Mouse (Mus musculus): Measurements from ENCODE around the gene Meaf6. TPM values are rescaled to one million over a fixed set of nuclear protein-coding genes. Genes with fewer than 3 reads are reported as not detected.

Meaf6 gene
- total and polyA plus RNA-seq, 2 experiments from 2014 or later: 50.4 to 131 TPM

DNA sequence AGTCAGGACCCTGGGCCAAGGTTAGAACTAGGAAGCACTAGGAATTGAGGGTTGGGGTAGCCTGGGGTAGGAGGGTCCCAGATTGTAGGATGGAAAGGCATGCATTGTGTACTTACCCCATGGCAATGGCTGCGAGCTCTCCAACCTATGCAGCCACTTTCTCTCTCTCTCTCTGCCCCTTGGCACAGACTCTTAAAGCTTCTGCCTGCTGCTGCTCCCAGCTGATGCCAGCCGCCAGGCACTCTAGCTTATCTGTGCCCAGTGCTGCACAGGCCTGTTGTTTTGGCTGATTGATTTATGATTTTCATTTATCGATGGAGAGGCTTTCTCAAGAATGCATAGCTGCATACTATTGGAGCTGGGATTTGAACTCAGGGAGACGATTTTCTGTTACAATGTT lies 63.0 kb downstream of the Meaf6 start:
- 73% methylated on average over 4 of the region's 4 CpGs for WGBS
- ATAC-seq (no peak), DNase-seq (ENCODE audit: low spot score) (peak; percentile 35)
- Histone ChIP-seq H3K9ac (replicated peaks; ENCODE audit: low read length) (no peak overlapping the region), H3K36me3 (ENCODE audit: insufficient read depth, low read length) (no peaks in the 10 kb centered on the region), H3K9me3 (ENCODE audit: low read length) (no peaks in the 10 kb centered on the region), H3K27ac (no peak overlapping the region), H3K4me3 (ENCODE audit: low read length) (no peak overlapping the region), H3K4me2 (ENCODE audit: low read depth, low read length) (no peak overlapping the region), H3K4me1 (ENCODE audit: insufficient read depth, low read length) (peaks cover 16% of the 10 kb centered on the region; the same call in 1 of the 2 replicates), H3K27me3 (ENCODE audit: insufficient read depth, low read length) (no peaks in the 10 kb centered on the region)
- TF ChIP-seq CTCF (IDR thresholded peaks at IDR 0.05; ENCODE audit: low read depth): no peak

DNA sequence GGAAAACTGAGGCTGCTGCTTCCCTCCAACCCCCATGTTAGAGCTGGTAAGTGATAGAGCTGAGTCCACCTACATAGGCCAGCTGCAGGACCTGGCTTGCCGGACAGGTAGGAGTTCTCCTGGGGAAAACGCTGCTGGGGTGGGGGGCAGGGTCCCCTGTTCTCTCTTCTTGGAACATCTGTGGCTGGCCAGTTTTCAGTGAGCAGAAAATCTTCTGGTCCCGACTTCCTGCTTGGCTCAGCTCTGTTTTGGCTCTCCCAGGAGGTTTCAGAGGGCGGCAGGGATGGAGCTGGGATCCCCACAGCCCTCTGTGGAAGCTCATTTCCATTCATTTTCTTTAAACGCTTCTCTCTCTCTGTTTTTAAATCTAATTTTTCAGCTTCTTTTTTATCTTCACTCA lies 64.5 kb downstream of the Meaf6 start:
- no peak for DNase-seq (ENCODE audit: low spot score)

DNA sequence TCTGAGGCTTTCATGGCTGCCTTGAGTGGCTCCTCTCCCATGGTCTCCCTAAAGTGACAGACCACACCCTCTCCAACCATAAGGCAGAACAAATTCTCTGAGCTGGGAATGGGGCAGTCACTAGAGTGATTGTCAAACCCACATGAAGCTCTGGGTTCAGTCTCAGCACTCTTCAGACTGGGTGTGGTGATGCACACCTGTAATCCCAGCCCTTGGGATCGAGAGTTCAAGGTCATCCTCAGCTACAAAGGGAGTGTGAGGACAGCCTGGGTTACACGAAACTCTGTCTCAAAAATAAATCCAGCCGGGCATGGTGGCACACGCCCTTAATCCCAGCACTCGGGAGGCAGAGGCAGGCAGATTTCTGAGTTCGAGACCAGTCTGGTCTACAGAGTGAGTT lies 67.5 kb downstream of the Meaf6 start:
- 89% methylated on average over 6 of the region's 6 CpGs for WGBS
- Histone ChIP-seq H3K9me3 (ENCODE audit: low read length) (no peaks in the 10 kb centered on the region), H3K9ac (replicated peaks; ENCODE audit: low read length) (no peak overlapping the region), H3K4me1 (ENCODE audit: insufficient read depth, low read length) (peaks cover 3% of the 10 kb centered on the region; the same call in 1 of the 2 replicates), H3K36me3 (ENCODE audit: insufficient read depth, low read length) (no peaks in the 10 kb centered on the region), H3K4me2 (ENCODE audit: low read depth, low read length) (no peak overlapping the region), H3K4me3 (ENCODE audit: low read length) (no peak overlapping the region), H3K27ac (no peak overlapping the region), H3K27me3 (ENCODE audit: insufficient read depth, low read length) (no peaks in the 10 kb centered on the region)
- TF ChIP-seq CTCF (IDR thresholded peaks at IDR 0.05; ENCODE audit: low read depth): no peak
- ATAC-seq (no peak), DNase-seq (ENCODE audit: low spot score) (no peak)

More for the DNA sequence above, 64.5 kb downstream of the Meaf6 start:
- ATAC-seq: no peak
- no peaks in the 10 kb centered on the region for H3K9me3 ChIP-seq (ENCODE audit: low read length)
- H3K36me3 ChIP-seq (ENCODE audit: insufficient read depth, low read length): no peaks in the 10 kb centered on the region
- no peak overlapping the region for H3K9ac ChIP-seq (replicated peaks; ENCODE audit: low read length)
- peaks cover 14% of the 10 kb centered on the region; the same call in 1 of the 2 replicates for H3K4me1 ChIP-seq (ENCODE audit: insufficient read depth, low read length)
- H3K4me2 ChIP-seq (ENCODE audit: low read depth, low read length): no peak overlapping the region
- TF ChIP-seq CTCF (IDR thresholded peaks at IDR 0.05; ENCODE audit: low read depth): no peak
- no peaks in the 10 kb centered on the region for H3K27me3 ChIP-seq (ENCODE audit: insufficient read depth, low read length)
- H3K27ac ChIP-seq: no peak overlapping the region
- WGBS: 26% methylated on average over 5 of the region's 5 CpGs
- no peak overlapping the region for H3K4me3 ChIP-seq (ENCODE audit: low read length)

DNA sequence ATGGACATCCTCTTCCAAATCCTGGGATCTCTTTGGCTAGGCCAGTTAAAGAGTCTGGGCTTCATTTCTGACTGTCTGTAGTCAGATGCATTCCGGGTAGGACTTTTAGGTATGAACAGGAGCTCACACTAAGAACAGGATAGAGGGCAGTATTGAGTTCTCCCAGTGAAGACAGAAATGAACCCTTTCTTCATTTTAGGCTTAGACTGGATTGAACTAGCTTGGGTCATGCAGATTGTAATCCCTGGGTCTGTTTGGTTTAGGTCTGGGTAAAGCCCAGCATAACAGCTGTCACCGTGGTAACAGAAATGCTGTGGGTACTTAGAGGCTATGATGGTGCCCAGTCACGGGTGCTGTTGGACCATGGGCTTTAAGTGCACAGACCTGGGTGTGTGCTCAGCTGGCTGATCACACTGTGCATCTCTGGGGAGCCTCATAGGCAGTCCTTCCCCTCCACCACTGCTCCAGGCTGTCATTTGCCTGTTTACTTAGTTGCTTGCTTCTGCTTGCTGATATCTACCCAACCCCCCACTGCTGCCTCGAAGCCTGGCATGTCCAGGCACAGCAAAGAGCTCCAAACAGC lies 68.8 kb downstream of the Meaf6 start:
- no peak for DNase-seq (ENCODE audit: low spot score)

DNA sequence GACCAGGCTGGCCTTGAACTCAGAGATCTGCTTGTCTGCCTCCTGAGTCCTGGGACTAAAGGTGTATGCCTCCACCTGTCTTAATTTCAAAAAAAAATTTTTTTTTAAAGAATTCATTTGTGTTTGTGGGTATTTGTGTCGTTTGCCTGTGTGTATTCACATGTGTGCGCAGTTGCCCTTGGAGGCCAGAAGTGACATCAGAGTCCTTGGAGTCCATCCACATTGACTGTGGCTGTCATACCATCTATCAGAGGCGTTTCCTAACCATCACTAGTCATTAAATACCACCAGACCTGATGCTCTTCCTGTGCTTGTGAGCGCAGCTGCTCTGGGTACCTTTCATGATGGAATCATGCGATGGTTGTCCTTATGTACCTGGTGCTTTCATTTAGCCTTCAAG lies 70.7 kb downstream of the Meaf6 start:
- Histone ChIP-seq H3K9ac (replicated peaks; ENCODE audit: low read length) (no peak overlapping the region), H3K9me3 (ENCODE audit: low read length) (no peaks in the 10 kb centered on the region), H3K27ac (no peak overlapping the region), H3K4me1 (ENCODE audit: insufficient read depth, low read length) (no peaks in the 10 kb centered on the region), H3K4me3 (ENCODE audit: low read length) (no peak overlapping the region), H3K36me3 (ENCODE audit: insufficient read depth, low read length) (no peaks in the 10 kb centered on the region), H3K4me2 (ENCODE audit: low read depth, low read length) (no peak overlapping the region), H3K27me3 (ENCODE audit: insufficient read depth, low read length) (no peaks in the 10 kb centered on the region)
- WGBS: 86% methylated on average over 5 of the region's 5 CpGs
- ATAC-seq: no peak
- DNase-seq (ENCODE audit: low spot score): no peak
- no peak for TF ChIP-seq CTCF (IDR thresholded peaks at IDR 0.05; ENCODE audit: low read depth)

More for the DNA sequence above, 68.8 kb downstream of the Meaf6 start:
- no peak for TF ChIP-seq CTCF (IDR thresholded peaks at IDR 0.05; ENCODE audit: low read depth)
- WGBS: 57% methylated on average over 4 of the region's 4 CpGs
- Histone ChIP-seq H3K27ac (no peak overlapping the region), H3K9me3 (ENCODE audit: low read length) (no peaks in the 10 kb centered on the region), H3K4me2 (ENCODE audit: low read depth, low read length) (no peak overlapping the region), H3K36me3 (ENCODE audit: insufficient read depth, low read length) (no peaks in the 10 kb centered on the region), H3K9ac (replicated peaks; ENCODE audit: low read length) (no peak overlapping the region), H3K27me3 (ENCODE audit: insufficient read depth, low read length) (no peaks in the 10 kb centered on the region), H3K4me3 (ENCODE audit: low read length) (no peak overlapping the region), H3K4me1 (ENCODE audit: insufficient read depth, low read length) (peaks cover 3% of the 10 kb centered on the region; the same call in 1 of the 2 replicates)
- ATAC-seq: no peak

DNA sequence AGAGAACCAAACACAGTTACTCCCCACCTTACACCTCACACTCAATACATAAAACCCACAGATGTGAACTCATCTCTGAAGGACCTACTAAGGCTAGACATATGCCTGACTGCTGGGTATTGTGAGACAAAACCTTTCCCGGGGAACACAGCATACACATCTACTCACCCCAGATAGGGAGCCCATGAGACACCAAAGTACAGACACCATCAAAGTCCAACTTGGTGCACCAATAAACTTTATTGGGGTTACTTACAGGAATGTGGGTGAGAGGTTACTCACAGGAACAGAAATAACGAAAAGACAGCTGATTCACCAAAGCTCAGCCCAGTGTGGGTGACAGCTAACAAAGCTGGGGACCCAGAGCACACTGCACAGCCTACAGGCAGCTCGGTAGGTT lies 72.4 kb downstream of the Meaf6 start:
- 83% methylated on average over 3 of the region's 3 CpGs for WGBS

DNA sequence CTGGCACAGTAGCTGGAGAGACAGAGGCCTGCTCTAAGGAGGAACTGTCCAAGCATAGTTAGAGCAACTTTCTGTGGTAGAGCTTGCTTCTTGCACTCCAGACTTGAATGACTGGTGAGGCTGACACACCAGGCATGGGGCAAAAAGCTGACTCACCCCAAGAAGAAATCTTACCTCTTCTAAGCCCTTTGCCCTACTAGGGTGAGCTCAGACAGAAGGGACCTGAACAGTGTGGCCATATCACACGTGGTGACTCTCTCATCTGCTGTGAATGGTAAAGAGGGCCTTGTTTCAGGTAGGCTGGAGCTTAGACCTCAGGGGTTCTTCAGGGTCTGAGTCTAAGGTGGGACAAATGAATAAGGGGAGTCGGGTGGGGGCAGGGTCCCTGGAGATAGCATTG lies 73.1 kb downstream of the Meaf6 start:
- ATAC-seq: no peak
- Histone ChIP-seq H3K27ac (peak overlapping the region; percentile 60; the same call in 1 of the 2 replicates), H3K9me3 (ENCODE audit: low read length) (no peaks in the 10 kb centered on the region), H3K27me3 (ENCODE audit: insufficient read depth, low read length) (no peaks in the 10 kb centered on the region), H3K36me3 (ENCODE audit: insufficient read depth, low read length) (no peaks in the 10 kb centered on the region), H3K4me3 (ENCODE audit: low read length) (no peak overlapping the region), H3K9ac (replicated peaks; ENCODE audit: low read length) (no peak overlapping the region), H3K4me1 (ENCODE audit: insufficient read depth, low read length) (no peaks in the 10 kb centered on the region), H3K4me2 (ENCODE audit: low read depth, low read length) (no peak overlapping the region)
- no peak for TF ChIP-seq CTCF (IDR thresholded peaks at IDR 0.05; ENCODE audit: low read depth)
- DNase-seq (ENCODE audit: low spot score): no peak
- WGBS: 73% methylated on average over 2 of the region's 2 CpGs

More for the DNA sequence above, 72.4 kb downstream of the Meaf6 start:
- H3K4me3 ChIP-seq (ENCODE audit: low read length): no peak overlapping the region
- H3K27me3 ChIP-seq (ENCODE audit: insufficient read depth, low read length): no peaks in the 10 kb centered on the region
- TF ChIP-seq CTCF (IDR thresholded peaks at IDR 0.05; ENCODE audit: low read depth): no peak
- no peak for DNase-seq (ENCODE audit: low spot score)
- H3K4me2 ChIP-seq (ENCODE audit: low read depth, low read length): no peak overlapping the region
- H3K9me3 ChIP-seq (ENCODE audit: low read length): no peaks in the 10 kb centered on the region
- no peaks in the 10 kb centered on the region for H3K4me1 ChIP-seq (ENCODE audit: insufficient read depth, low read length)
- no peak overlapping the region for H3K9ac ChIP-seq (replicated peaks; ENCODE audit: low read length)
- H3K27ac ChIP-seq: no peak overlapping the region
- H3K36me3 ChIP-seq (ENCODE audit: insufficient read depth, low read length): no peaks in the 10 kb centered on the region
- ATAC-seq: no peak

All from hindbrain, postnatal 0 days (tissue).